Mouse (Mus musculus): ENCODE data around the gene Dcbld2.

Dcbld2 gene

DNA sequence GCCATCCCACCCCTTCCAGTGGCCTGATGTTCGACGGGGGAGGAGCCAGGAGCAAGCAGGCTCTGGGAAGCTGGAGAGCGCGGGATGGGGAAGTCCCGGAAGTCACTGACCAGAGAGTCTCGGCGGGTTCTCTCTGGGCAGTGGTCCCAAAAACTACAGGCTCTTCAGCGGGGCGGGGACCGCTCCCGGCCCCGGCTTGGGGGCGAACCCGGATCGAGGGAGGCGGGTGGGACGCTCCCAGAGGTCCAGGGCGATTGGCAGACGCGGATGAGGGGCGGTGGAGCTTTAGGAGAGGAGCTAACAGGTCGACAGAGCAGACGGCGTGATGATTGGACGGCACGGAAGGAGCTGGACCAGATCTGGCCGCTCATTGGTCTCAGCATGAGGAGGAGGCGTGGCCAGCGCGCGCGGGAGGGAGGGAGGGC is at the start of gene Dcbld2:
Gene Dcbld2 (plus strand): TSS at position 382 of the 425 bp plus-strand sequence.
- peak; percentile 97 for DNase-seq

DNA sequence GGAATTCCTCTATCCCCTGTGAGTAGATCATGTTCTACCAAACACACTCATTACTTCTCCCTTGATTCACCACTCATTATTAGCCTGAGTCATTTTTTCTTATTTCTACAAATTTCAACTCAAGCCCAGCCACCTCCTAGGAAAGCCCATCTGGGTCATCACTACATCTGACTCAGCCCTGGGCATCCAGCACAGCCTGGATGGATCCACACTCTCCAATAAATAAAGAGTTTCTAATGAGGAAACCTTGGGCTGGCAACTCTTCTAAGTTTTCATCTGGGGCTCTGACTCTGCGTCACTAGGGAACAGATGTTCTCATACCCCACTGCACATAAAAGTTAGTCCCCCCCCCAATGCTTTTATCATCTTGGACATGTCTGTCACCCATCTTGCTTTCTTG is 31.1 kb upstream of the Dcbld2 start:
- DNase-seq: no peak

DNA sequence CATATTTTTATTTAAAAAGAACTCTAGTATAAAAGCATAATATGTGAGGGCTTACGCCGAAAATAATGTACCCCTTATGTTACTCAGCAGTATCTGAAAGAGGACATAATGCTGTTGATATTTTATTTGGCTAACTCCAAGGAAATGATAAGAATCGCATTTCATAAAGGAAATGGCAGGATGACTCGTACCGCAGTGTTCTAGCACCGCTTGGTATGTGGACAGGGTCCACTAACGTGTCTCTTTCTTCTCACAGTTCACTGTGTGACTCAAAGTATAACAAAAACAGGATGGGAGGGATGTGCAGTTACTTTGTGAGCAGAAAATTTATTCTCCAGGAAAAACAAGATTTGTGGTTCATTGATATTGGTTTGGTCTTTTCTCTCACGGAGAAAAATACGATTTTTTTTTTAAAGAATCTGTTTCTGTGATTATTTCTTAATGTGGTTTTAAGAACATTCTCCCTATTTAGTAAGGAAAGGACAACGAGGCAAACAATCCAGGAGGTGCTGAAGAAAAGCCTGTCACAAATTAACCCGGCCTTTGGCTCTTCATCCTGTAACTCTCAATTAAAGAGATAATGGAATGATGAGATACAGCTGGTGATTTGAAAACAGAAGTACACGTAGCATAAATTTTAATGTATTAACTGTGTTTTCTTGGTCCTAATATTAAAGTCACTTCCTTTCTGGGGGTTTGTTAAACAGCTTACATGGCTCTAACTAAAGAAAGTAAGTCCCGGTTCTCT is 30.3 kb upstream of the Dcbld2 start:
- no peak for DNase-seq

DNA sequence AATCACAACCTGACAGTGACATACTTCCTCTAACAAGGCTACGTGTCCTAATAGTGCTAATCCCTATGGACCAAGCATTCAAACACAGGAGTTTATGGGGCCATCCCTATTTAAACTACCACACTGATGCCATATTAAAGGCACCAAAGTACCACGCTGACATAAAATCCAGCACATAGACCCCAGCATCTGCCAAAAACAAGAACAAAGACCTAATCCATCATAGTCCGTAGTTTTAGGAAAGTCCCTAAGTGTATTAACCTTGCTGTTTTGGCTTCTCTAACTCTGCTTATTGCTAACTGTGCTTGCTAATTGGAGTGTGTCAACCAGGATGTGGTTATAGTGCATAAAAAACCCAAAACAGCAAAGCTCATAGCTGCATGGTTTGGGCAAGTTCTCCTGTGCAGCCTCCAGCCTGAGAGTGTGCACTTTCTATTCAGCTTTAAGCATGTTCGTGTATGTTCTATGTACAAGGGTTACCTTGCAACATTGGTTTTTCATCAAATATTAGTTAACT is 21.9 kb upstream of the Dcbld2 start:
- DNase-seq: no peak

DNA sequence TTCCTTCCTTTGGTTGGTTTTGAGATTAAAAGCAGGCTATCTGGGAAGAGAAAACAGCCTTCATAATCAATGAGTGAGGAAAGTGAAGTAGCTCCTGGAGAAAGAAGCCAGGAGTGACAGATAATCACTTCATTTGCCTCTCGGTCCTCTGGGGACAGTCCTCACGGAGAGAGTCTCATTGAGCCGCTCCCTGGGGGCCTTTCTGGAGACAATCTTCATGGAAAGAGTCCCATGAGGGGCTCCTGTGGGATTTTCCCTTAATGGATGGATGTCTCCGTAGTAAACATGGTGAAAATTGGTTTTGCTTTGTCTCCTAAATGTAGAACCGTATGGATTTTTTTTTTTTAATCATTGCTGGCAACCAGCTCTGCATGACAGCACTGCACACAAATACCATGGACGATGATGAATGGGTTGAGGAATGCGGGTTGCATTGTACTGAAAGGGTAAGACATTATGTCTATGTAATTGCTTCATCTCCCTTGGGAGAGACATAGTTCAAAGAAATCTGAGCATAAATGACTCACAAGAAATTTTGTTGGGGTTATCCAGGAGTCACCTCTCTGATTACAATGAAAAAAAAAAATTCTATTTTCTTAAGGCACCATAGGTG is 19.0 kb upstream of the Dcbld2 start:
- DNase-seq: no peak

DNA sequence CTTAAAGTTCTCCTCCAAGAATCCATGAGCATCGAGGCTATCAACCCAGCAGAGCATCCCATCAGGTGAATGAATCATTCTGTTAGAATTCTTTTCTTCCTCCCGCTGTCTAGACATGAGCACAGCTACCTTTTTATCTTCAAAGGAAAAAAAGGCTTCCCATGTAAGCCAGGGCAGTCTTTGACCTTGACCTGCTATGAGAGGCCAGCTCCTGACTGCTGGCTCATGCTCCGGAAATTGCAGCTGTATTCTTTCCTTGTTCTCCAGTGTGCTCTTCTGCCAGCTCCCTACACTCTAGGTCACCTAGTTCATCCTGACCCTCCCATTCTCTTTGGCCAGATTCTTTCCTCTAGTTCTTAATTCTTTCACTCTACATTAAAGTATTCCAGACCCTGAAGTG is 15.2 kb upstream of the Dcbld2 start:
- no peak for DNase-seq

DNA sequence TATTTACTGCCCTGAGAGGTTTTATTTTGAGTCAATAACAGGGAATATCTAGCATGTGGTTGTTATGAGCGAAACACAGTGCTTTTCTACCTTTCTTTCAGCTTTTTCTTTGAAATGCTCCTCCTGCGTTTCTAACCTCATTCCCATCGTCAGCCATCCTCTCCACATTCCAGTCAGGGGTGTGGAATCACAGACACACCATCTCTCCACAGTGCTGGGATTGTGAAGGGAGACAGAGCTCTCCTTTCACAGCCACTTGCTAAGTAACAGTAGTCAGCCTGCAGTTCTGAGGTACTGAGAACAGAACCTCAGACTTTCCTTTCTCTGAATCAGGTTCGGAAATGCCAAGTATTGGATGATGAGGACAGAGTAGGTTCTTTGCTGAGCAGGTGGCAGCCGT is 14.1 kb upstream of the Dcbld2 start:
- DNase-seq: no peak

DNA sequence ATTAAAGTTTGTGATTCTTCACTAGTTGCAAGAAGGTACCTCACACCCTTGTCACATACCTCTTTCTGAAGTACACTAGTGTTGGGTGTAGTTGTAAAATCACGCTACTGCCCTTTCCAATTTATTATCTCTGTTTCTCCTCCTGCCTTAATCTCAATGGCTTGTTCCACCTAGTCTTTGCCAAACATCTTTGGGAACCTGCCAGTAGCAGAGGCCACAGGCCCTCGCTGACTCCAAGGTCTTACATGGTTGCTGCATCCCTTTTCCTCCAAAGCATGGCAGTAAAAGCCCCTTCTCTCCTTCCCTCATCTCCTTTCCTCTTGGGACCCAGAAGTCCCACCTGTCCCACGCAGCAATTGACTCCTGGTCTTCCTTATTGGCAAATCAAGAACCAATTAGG is 9.6 kb upstream of the Dcbld2 start:
- no peak for DNase-seq

DNA sequence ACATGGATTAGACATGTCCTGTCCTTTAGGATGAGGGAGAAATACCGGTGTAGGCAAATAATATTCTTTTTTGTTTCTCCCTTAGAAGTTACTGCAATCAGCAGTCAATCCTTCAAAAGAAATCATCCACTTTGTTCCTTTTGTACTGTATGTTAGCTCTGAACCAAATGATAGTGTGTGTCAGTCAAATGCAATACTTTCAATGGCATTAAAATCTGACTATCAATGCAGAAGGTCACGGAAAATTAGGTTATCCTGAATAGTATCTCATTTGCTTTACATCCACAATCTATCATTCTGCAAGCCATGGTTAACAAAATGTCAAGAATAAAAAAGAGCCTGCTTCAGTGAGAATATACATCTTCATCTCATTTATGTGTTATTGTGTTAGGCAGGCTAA is 7.2 kb upstream of the Dcbld2 start:
- no peak for DNase-seq

DNA sequence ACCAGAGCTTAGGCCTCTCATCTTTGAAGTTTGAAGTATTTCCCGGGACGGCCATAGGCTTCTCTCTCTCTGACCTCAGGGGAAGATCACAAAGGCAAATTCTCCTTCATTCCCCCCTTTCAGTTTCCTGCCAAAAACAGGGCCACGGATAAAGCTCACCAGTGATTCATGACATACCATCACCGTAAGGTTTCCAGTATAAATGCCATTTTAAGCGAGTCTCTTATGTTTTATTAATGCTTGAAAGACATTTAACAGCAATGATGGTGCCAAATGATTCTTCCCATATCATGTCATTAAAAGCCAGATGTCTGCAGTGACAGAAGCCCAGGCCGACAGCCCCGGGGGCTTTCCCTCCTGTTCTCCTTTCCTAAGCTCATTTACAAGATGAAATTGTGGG is 3.6 kb upstream of the Dcbld2 start:
- no peak for DNase-seq

DNA sequence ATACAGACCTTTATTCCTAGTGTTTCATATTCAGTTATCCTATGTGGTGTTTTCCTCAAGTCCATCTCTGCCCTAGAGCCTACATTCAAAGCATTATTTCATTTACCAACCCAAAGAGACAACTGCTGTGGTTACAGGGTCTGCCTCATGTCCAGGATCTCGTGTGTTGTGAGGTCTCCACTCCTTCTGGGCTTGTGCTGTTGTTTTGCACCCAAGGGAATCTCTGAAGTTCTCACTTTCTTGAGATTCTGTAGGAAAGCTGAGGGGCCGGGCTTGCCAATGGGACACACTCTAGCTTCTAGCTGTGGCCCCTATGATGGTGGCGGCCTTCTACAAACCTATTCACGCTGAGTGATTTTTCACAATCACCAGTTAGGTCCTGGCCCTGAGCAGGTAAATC is 3.0 kb upstream of the Dcbld2 start:
- no peak for DNase-seq

DNA sequence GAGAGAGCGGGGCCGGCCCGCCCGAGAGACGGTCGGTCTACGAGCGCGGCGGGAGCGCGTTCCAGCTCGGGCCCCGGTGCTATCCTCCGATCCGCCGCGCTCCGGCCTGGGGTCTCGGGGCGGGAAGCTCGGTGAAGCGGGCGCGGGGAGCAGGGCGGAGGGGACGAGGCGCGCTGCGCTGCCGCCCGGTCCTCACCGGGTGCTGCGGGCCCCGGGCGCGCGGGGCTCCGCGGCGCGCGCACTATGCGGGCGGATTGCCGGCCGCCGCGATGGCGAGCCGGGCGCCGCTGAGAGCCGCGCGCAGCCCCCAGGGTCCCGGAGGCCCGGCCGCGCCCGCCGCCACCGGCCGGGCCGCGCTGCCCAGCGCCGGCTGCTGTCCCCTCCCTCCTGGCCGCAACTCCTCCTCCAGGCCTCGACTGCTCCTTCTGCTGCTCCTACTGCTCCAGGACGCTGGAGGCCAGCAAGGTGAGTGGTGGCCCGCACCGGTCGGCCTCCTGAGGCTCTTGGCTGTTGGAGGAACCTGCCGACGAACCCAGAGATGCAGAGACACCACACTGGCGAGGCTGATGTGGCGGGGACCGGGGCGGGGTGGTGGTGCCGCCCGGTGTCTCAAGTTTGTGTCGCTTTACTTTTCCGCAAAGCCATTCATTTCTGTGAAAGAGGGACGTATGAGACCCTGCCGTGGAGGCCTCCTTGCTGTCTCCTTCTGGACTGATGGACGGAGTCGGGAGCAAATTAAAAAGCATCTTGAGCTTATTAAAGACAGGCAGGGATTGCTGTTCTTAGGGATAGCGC is 441 bp downstream of the Dcbld2 start:
- DNase-seq: peak; percentile 67

DNA sequence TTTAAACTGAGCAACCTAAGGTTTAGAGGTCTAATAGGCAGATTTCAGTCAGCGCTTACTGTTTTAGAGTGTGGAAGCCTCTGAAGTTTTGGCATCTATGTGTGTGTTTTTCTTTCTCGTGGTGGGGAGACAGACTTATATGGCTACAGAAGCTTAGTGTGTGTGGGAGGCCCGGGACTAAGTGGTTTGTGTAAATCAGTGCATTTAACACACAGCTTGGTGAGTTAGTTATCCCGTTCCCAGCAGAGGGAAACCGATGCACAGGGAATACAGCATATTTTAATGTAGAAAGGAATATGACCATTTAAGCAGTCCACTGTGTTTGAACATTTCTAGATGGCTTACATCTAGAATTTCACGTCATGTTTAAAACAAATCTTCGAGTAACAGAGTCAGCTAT is 1.6 kb downstream of the Dcbld2 start:
- DNase-seq: no peak

DNA sequence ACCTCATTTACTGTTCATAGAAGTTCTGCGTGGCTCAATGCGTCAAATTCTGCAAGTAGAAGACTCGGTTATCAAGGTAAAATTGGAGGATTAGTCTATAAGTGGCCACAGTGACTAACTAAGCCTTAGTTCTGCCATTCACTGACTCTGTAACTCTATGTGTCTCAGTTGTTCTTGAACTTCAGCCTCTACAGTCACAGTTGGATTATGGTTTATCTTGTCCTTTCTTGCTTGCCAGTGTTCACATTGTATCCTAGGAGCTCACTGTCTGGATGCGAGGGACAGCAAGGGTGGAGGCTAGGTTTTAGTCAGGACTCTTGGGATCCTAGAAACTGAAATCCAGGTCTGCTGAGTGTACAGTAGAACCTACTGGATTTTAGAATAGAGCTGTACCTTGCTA is 6.6 kb downstream of the Dcbld2 start:
- no peak for DNase-seq

DNA sequence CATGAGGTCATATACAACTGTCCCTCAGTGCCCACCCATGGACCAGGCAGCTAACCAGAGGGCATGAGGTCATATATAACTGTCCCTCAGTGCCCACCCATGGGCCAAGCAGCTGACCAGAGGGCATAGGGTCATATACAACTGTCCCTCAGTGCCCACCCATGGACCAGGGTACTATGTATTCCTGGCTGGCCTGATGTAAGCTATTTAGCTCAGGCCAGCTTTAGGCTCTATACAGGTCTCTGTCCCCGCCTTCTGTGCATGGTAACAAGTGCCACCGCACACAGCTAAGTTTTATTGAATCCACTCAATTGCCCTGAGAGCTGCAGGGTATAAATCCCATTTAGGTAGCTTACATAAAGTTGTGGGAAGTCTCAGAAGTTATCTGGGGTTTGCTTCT is 7.3 kb downstream of the Dcbld2 start:
- DNase-seq: no peak

DNA sequence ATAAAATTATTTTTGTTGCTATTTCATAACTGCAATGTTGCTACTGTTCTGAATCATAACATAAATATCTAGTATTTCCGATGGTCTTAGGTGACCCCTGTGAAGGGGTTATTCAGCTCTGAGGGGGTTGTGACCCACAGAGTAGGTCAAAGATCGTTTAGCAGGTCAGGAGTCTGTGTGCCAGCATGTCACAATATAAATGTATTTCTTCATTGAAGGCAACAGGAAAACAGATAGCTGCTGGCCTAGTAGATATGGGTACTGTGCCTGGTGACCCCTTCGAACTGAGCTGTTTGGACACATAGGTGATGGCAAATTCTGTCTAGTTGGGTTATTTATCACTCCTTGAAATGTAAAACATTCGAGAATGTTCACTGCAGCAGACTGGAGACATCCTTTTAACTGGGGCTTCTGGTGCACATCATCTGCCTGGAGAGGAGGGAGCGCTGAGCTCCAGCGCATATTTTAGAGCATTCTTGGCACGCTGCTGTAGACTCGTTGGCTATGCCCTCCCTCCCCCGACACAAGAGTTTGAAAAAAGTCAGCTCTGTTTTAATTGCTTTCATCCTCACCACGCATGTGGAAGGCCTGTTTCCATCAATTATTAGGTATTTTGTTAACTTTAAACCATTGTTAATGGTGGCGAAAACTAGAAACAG is 13.6 kb downstream of the Dcbld2 start:
- no peak for DNase-seq

DNA sequence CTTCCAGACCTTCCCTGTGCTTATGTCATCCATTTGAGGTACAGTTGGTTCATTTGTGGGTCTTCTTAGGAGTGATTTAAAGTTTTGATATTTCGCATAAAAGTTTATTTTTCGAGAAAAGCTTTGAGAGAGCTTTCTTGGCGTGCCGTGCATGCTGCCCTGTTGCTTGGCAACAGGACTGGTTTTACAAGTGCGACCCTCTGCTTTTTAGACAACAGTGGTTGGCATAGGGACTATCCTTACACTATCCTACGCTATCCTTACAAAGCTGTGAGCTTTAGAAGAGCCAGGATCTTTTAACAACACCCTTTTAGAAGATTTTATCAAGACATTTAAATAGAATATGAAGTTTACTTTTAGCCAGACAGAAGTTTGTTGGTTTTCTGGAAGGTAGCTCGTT is 22.0 kb downstream of the Dcbld2 start:
- DNase-seq: no peak

DNA sequence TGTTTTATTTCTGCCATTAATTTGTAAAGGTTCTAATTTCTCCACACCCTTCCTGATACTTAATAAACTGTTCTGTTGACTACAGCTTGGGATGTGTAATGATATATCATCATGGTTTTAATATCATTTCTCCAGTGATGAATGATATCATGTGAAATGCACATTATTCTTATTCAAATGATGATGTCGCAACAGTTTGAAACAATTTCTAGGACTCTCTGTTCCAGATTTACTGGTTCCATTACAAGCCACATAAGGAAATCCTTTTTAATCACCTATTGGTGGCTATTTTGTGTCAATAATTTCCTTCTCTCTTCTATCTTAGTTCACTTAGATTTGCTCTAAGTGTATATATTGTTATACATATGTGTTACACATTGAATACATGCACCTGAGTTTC is 24.1 kb downstream of the Dcbld2 start:
- DNase-seq: no peak

DNA sequence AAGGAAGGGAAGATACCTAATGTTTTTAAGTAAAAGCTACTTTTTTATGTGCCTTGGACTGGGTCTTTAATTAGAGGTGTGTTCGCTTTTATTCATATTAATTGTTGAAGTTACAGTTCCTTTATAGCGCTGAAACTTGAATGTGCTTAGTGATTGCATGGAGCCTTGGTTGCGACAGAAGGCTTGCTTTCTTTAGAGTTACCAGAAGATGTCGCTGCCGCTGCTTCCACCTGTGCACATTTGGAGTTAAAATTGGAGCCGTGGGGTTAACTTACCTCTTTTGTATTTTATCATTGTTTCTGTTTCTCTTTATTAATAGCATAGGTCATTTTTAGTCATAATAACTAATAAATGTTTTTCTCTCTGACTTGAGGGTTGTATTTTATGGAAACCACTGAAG is 36.5 kb downstream of the Dcbld2 start:
- no peak for DNase-seq

DNA sequence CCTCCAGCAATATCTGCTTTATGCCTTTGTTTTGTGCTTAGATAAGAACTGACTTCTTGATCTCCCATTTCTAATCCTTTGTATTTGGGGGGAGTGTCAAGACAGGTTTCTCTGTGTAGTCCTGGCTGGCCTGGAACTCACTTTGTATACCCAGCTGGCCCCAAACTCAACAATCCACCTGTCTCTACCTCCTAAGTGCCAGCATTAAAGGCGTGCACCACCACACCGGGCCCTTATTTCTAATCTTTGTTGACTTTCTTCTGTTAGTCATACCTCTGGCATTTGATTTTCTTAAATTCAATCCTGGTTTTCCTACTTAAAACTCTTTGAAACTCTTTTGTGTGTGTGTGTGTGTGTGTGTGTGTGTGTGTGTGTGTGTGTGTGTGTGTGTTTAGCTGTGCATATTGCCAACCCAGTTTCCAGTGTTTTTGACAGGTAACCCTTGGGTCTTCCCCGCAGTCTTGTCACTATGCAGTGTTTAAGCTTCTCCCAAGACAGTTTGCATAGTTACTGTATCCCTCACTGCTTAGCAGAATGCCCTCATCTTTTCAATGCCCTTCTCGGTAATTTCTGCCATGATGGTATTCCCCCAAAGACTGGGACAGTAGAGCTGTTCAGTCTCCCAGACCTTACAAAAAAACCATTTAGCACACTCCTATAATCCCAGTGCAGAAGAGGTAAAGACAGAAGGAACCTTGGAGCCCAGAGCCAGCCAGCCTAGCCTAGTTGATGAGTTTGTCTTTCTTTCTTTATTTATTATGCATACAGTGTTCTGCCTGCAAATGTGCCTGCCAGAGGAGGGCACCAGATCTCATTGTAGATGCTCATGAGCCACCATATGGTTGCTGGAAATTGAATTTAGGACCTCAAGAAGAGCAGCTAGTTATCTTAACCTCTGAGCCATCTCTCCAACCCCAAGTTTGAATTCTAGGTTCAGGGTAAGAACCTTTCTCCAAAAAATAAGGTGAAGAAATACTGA is 38.3 kb downstream of the Dcbld2 start:
- DNase-seq: no peak

DNA sequence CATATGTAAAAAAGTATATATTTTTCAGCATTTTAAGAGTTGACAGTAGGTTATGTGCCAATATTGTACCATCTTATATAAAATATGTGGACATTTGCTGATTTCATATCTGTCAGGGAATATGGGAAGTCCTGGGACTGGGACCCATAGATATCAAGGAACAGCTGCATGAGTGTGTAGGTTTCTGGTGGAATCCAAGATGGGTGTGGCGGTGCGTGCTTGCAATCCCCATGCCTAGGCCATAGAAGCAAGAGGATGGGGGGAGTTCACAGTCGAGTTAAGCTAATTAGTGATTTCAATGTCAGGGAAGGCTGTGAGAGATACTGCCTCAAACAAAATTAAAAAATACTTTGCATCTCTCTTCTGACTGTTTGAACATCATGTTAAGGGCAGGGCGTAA is 40.8 kb downstream of the Dcbld2 start:
- no peak for DNase-seq

DNA sequence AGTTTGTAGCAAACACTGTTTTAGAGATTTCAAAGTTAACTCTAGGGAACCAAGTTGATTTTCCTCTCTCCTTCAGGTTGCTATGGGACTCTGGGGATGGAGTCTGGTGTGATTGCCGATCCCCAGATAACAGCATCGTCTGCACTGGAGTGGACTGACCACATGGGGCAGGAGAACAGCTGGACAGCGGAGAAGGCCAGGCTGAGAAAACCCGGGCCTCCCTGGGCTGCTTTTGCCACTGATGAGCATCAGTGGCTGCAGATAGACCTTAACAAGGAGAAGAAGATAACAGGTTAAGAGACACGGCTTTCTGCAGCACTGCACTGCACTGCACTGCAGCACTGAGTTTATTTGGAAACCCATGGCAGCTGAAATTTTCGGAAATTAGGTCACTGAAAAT is 42.4 kb downstream of the Dcbld2 start:
- no peak for DNase-seq
